Mouse (Mus musculus) heart, embryonic 12.5 days (tissue): ENCODE data around the gene Tppp. TPM values are rescaled to one million over a fixed set of nuclear protein-coding genes. Genes with fewer than 3 reads are reported as not detected.
"Not testable (repeated sequence)": the region's sequence is repeated elsewhere in the genome, so short reads cannot be mapped to it uniquely, and the experiment has no call there.

Source experiments
- ATAC-seq: fragments of 200-750 bp; cut with Nextera tagmentation; 2 replicates; pipeline ENCODE4 v1.8.0; 2017; ENCODE audit warnings: moderate TSS enrichment, moderate library complexity; ENCODE audit not compliant: insufficient number of reproducible peaks, low FRiP score
- H3K27ac ChIP-seq: fragments of 300-500 bp; sonication (generic); 2 replicates; pipeline ENCODE4 v1.5.1; 2016; ENCODE audit warnings: mild to moderate bottlenecking, moderate library complexity; ENCODE audit not compliant: poor library complexity, severe bottlenecking
- H3K27me3 ChIP-seq: fragments of 300-500 bp; sonication (generic); replicated peaks from 2 replicates; pipeline ENCODE4 v1.6.1; 2016; ENCODE audit warnings: mild to moderate bottlenecking, moderate library complexity
- H3K36me3 ChIP-seq: fragments of 300-500 bp; sonication (generic); 2 replicates; pipeline ENCODE4 v1.6.1; 2016; ENCODE audit warnings: mild to moderate bottlenecking, moderate library complexity
- H3K4me1 ChIP-seq: fragments of 300-500 bp; sonication (generic); replicated peaks from 2 replicates; pipeline ENCODE4 v1.6.1; 2016; ENCODE audit warnings: mild to moderate bottlenecking
- H3K4me2 ChIP-seq: fragments of 300-500 bp; sonication (generic); 2 replicates; pipeline ENCODE4 v1.6.1; 2016; ENCODE audit warnings: mild to moderate bottlenecking, moderate library complexity
- H3K4me3 ChIP-seq: fragments of 300-500 bp; sonication (generic); 2 replicates; pipeline ENCODE4 v1.5.1; 2016; ENCODE audit warnings: mild to moderate bottlenecking
- H3K9ac ChIP-seq: fragments of 300-500 bp; sonication (generic); 2 replicates; pipeline ENCODE4 v1.6.1; 2016; ENCODE audit warnings: mild to moderate bottlenecking, moderate library complexity
- H3K9me3 ChIP-seq: fragments of 300-500 bp; sonication (generic); replicated peaks from 2 replicates; pipeline ENCODE4 v1.6.1; 2016; ENCODE audit warnings: mild to moderate bottlenecking, moderate library complexity
- WGBS: fragments of 180-500 bp; shearing (Covaris S2); methylation state at CpG from one replicate; pipeline ENCODE4 v1.1.7; 2016; 5-methylcytosine and 5-hydroxymethylcytosine counted together
- polyA plus RNA-seq: library from polyadenylated mRNA; unstranded; fragments of >200 nt; fragmentation: Nextera tagmentation; extraction: Ambion mirVana; gene quantifications from 2 replicates; pipeline ENCODE4 v1.2.1, GENCODE M21; 2016

Tppp gene
- polyA plus RNA-seq, 1 experiment from 2014 or later, result 3.4 TPM

DNA sequence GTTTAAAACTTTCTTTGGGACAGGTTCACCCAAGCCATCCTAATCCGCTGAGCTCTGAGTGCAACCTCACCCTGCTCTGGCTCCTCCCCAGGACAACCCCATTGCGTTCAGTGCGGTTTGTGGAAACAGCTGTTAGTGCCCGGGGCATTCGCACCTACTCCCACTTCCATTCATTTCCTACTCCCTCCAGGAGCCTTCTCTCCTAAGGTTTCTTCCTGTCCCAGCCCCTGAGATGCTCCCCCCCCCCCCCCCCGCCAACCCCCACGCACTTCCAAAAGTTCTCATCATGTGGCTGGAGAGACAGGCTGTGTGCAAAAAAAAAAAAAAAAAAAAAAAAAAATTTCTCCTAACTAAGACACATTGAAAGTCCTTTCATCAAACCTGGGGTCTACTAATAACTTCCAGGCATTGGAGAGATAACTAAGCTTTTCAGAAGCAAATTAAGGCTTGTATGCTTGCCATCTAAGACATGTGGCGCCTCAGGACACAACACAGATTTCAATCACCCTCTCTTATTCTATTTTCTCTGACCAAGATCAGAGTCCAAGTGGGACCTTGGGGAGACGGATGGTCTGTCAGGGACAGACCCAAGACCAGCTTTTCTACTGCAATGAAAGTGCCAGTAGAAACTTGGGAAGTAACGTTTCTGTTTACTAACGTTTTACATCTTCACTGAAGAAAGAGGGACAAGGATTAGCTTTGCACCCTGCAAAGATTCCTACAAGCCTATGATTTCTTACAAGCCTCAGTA is 53.3 kb downstream of the Tppp start:
- Histone ChIP-seq H3K4me2 (peak overlapping the region; percentile 70), H3K9me3 (no peaks in the 10 kb centered on the region), H3K4me3 (peak overlapping the region; percentile 77), H3K4me1 (no peaks in the 10 kb centered on the region), H3K27me3 (peaks cover 3% of the 10 kb centered on the region; the same call in 1 of the 2 replicates), H3K9ac (peak overlapping the region; percentile 84), H3K36me3 (peaks cover 10% of the 10 kb centered on the region; the same call in 1 of the 2 replicates), H3K27ac (no peak overlapping the region)
- no peak for ATAC-seq
- WGBS, result 27% methylated on average over 10 of the region's 11 CpGs

DNA sequence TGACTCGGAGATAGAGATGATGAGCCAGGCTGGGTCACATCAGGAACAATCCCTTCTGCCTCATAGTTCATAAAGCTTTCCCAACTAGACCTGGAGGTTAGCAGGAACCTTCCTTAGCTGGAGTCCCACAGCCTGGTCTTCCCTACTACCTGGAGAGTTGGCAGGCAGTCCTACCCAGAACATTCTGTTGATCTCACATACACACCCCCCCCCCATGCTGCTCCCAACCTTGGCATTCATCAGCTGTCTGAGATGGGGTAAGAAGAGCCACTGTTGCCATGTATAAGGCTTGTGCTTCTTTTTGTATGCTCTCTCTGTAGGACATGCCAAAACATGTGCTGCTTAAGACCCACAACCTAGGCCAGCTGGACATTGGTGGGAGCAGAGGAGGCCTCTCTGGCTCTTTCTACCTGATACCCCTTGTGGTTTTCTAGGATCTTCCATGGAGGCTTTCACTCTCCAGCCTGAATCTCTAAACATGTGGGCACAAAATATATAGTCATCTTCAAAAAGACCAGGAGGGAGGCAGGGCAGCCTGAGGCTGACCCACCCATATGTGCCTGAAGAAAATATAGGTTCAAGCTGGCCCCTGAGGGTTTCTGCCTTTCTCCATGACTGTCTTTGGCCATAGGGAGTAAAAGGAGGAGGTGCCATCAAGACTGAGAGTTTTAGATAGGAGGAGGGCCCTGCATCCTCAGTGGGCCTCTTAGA is 54.3 kb downstream of the Tppp start:
- 0 out of 2 replicates have a peak, but pooled peaks cover 2% of the 10 kb centered on the region for H3K36me3 ChIP-seq
- no peak overlapping the region for H3K4me3 ChIP-seq
- no peak overlapping the region for H3K9ac ChIP-seq
- no peaks in the 10 kb centered on the region for H3K4me1 ChIP-seq
- no peak overlapping the region for H3K27ac ChIP-seq
- no peak for ATAC-seq
- H3K4me2 ChIP-seq, result no peak overlapping the region
- H3K9me3 ChIP-seq, result no peaks in the 10 kb centered on the region
- peaks cover 3% of the 10 kb centered on the region; the same call in 1 of the 2 replicates for H3K27me3 ChIP-seq
- 73% methylated on average over 1 of the region's 1 CpGs for WGBS

DNA sequence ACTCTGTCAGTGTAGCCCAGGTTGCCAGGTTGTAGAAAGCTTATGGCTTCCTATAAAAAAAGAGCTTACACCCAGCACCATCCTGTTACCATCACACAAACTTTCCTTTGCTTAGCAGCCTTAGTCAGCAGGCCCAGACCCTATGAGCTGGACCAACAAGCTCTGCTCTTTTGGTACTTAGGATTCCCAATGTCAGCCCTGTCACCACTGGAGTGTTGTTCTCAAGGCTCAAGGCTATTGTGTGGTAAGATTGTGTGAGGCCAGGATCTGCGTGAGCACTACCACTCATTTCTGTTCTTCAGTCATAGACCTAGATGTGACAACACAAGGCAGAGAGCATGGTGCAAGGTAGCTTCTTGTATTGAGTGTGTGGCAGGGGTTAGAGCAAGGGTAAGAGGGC is 57.4 kb downstream of the Tppp start:
- no peak for ATAC-seq
- Histone ChIP-seq H3K4me1 (no peaks in the 10 kb centered on the region), H3K27me3 (peaks cover 3% of the 10 kb centered on the region; the same call in 1 of the 2 replicates), H3K4me2 (no peak overlapping the region), H3K9me3 (no peaks in the 10 kb centered on the region), H3K4me3 (no peak overlapping the region), H3K27ac (no peak overlapping the region), H3K9ac (no peak overlapping the region), H3K36me3 (no peaks in the 10 kb centered on the region)
- 76% methylated on average over 1 of the region's 1 CpGs for WGBS

DNA sequence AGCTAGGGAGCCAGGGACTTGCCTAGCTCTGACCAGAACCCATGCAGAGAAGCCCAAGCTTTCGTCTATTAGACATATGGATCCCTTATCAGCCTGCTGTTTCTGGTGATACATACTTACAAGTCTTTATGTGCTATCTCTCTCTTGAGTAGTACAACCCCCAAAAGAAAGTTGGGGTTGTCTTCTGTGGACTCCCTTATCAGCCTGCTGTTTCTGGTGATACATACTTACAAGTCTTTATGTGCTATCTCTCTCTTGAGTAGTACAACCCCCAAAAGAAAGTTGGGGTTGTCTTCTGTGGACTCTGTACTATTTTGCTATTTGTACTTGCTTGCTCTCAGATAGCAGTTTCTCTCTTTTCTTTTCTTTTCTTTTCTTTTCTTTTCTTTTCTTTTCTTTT is 62.0 kb downstream of the Tppp start:
- 34% methylated on average over 1 of the region's 1 CpGs for WGBS
- not testable (repeated sequence) for H3K4me2 ChIP-seq, ATAC-seq, H3K9ac ChIP-seq, H3K9me3 ChIP-seq, H3K27me3 ChIP-seq, H3K4me3 ChIP-seq, H3K27ac ChIP-seq, H3K36me3 ChIP-seq, H3K4me1 ChIP-seq

DNA sequence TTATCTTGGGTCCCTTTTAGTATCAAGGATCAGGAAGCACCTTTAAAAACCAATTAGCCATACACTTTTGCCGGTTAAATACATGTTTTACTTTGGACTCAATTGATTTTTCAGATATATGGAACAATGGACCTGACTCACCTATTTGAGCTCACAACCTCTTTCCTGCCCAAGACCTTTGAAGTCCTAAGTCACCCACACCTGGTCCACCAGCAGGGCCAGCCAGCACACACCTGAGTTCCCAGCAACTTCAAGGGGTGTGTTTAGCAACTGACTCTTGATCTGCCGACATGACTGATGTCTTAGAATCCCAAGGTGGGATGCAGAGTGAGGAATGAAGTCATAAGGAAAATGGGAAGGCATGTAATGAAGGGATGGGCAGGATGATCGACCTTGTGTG is 62.5 kb downstream of the Tppp start:
- no peak for ATAC-seq
- 72% methylated on average over 3 of the region's 3 CpGs for WGBS

DNA sequence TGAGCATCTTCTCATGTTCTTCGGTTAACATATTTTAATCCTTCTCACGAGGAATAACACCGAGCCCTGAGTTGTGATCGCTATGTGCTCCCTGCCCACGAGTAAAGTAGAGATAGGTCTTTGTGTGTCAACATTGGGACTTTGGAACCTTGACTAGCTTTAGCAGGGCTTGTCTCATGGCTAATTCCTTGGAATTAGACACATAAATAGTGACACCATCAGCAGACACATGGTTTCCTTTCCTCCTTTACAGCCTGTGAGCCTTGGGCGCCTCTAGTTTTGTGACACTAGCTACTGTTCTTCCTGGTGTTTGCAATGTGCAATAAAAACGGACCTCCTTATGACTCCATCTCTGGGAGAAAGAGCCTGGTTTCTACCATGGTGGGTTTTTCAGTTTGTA is 64.2 kb downstream of the Tppp start:
- H3K36me3 ChIP-seq, result no peaks in the 10 kb centered on the region
- no peaks in the 10 kb centered on the region for H3K4me1 ChIP-seq
- WGBS, result 88% methylated on average over 7 of the region's 7 CpGs
- no peak overlapping the region for H3K4me3 ChIP-seq
- ATAC-seq, result no peak
- H3K9ac ChIP-seq, result no peak overlapping the region
- H3K27me3 ChIP-seq, result peaks cover 9% of the 10 kb centered on the region
- H3K27ac ChIP-seq, result no peak overlapping the region
- no peak overlapping the region for H3K4me2 ChIP-seq
- H3K9me3 ChIP-seq, result no peaks in the 10 kb centered on the region

More for the DNA sequence above, 62.5 kb downstream of the Tppp start:
- Histone ChIP-seq H3K4me3 (no peak overlapping the region), H3K27me3 (peaks cover 3% of the 10 kb centered on the region; the same call in 1 of the 2 replicates), H3K9ac (no peak overlapping the region), H3K4me1 (no peaks in the 10 kb centered on the region), H3K9me3 (no peaks in the 10 kb centered on the region), H3K4me2 (no peak overlapping the region), H3K27ac (no peak overlapping the region), H3K36me3 (no peaks in the 10 kb centered on the region)

Other genes with a start within 250 kb of the Tppp start
- 4.9 and 5.5 TPM in 2 replicates for gene Nkd2, start 161.8 kb upstream of the Tppp start, polyA plus RNA-seq
- 36.7 and 37.7 TPM in 2 replicates for gene Trip13, start 71.6 kb upstream of the Tppp start, polyA plus RNA-seq
- gene Brd9, start 71.6 kb upstream of the Tppp start, polyA plus RNA-seq, result 39.8 and 41.0 TPM in 2 replicates
- gene Zdhhc11, start 45.6 kb upstream of the Tppp start, polyA plus RNA-seq, result not detected in 2 replicates
- 12.8 and 15.3 TPM in 2 replicates for gene Cep72, start 52.9 kb downstream of the Tppp start, polyA plus RNA-seq
- gene Slc9a3, start 112.0 kb downstream of the Tppp start, polyA plus RNA-seq, result not detected in 2 replicates
- gene Exoc3, start 199.3 kb downstream of the Tppp start, polyA plus RNA-seq, result 50.4 and 51.0 TPM in 2 replicates